Mouse (Mus musculus): ENCODE measurements at regions not wholly inside any gene's neighbourhood (a gene's known extent, or its start where the extent isn't known, plus 50 kb on each side); places are given as distances from the start of the nearest gene placed in this dataset.

DNA sequence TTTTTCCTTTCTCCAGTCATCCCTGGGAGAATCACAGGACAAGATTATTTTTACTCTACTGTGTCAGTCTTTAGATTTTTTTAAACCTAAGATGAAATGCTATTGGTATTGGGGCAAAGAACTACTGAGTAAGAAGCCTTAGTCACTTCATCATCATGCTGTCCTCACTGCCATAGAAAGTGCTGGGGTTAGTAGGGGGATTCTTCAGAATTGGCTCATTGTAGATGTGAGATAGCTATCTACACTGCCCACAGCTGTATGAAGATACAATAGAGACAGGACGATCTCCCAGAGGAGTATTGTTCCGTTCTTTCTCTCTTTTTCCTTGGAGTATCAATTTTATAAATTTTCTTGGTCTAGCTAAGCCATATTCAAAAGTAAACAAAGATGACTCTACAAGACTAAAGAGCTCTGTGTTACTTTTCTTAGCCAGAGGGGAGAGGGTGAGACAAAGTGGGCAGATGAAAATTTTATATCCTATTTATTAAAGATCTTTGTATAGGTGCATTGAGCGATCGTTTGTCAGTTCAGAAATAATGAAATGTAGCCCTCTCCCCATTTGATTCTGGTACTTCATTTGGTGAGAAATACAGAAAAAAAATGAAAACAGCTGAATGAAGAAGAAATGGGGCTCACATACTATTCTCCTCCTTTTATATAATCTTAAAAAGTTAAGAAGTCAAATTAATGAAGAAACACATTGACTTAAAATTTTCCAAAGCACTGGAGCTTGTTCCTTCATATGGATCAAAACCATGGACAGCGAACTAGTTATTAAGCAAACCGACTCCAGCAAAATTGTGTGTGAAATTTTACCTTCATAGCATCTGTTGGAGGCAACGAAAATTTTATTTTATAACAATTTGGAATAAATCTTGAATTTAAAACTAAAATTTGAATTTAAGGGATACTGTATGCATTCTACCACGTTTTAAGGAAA, 156.6 kb upstream of the Cypt12 start:
- TF ChIP-seq CTCF (IDR thresholded peaks at IDR 0.05; ENCODE audit: low read depth) (no peak), EP300 (IDR thresholded peaks at IDR 0.05; ENCODE audit: low read depth) (no peak)

All from liver, postnatal 0 days (tissue).